12 mouse cellular contexts compared by ENCODE assay signal in the genomic region with DNA sequence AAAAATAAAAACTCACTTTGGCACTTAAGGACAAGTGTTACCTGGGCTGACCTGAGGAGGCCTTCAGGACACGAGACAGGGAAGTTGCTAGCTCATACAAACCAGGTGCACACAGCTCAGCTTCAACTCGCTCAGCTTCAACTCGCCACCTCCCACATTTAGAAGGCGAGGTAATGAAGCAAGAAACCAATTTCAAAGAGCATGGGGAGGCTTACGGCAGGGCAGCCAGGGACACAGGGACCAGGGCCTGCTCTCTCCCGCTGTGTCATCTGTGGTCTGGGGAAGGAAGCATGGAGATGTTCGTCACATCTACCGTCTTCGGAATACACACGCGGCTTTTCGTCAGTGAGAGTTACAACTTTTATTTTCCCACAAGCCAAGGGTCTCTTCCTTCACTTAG.
DNase-seq lines count a peak whose midpoint lies in the region; ATAC-seq and TF ChIP-seq lines count a peak whose summit lies in the region.
"Had no signal": no experiment of that assay in that cellular context is flagged by ENCODE, and none has a peak within 500 bp of the region (broad histone marks: within the 10 kb centered on the region; RNA-seq: fewer than 3 reads in every experiment).

No protein-coding gene starts in this region.

- H3K27ac ChIP-seq in kidney, postnatal 0 days: no peak overlapping the region
- H3K27ac ChIP-seq in CH12.LX (ENCODE audit: insufficient read depth, low read depth): no peak overlapping the region
- H3K27ac ChIP-seq in intestine, embryonic 15.5 days: peak overlapping the region; percentile 41; the same call in 1 of the 2 replicates
- H3K27ac ChIP-seq: embryonic facial prominence, embryonic 15.5 days; heart, embryonic 13.5 days had no signal

- H3K79me2 ChIP-seq in CH12.LX (replicated peaks; ENCODE audit: control insufficient read depth, extremely low read depth, insufficient read depth, poor library complexity, severe bottlenecking): no peaks in the 10 kb centered on the region

- TF ChIP-seq CTCF in kidney, postnatal 0 days (IDR thresholded peaks at IDR 0.05; ENCODE audit: low read depth): no peak
- no peak for TF ChIP-seq CTCF in CH12.LX (conservative IDR thresholded peaks at IDR 0.05 in 1 of 2, IDR thresholded peaks at IDR 0.05 in 1 of 2; ENCODE audit: low read depth in 2 of 2, low read length in 2 of 2)

- 53% methylated on average over 12 of the region's 12 CpGs for WGBS in kidney, postnatal 0 days
- WGBS in intestine, embryonic 15.5 days: 54% methylated on average over 12 of the region's 12 CpGs

- H3K4me2 ChIP-seq in kidney, postnatal 0 days (ENCODE audit: low read length): no peak overlapping the region
- peak overlapping the region; percentile 62 for H3K4me2 ChIP-seq in CH12.LX (ENCODE audit: insufficient read depth, low read depth, poor library complexity, severe bottlenecking)
- 0 out of 2 replicates have a peak overlapping the region, but pooled peaks have one; percentile 15 for H3K4me2 ChIP-seq in intestine, embryonic 15.5 days (replicated peaks)
- H3K4me2 ChIP-seq: embryonic facial prominence, embryonic 15.5 days; heart, embryonic 13.5 days had no signal

- TF ChIP-seq RAD21 in CH12.LX (IDR thresholded peaks at IDR 0.05; ENCODE audit: low read depth, low read length): no peak

- DNase-seq in kidney, postnatal 0 days (ENCODE audit: low spot score): peak; percentile 24
- DNase-seq in kidney, adult 11 months: no peak
- DNase-seq in A20 (ENCODE audit: low read depth, low spot score) (peak; percentile 84), CH12.LX (ENCODE audit: extremely low read depth) (peak; percentile 56)
- DNase-seq in ovary, postnatal 36 days (ENCODE audit: low spot score): no peak
- DNase-seq in right cerebral cortex, adult 18-20 months: no peak
- DNase-seq: cerebellum, adult 11-12 months; gastrocnemius, postnatal 14 days; thymus, postnatal 14 days had no signal

- in situ Hi-C loops in CH12.LX (cut with MboI; ENCODE audit: low pct_ligation_motif_present, low pct_unique_long_range_greater_than_20kb, low sequenced_read_pairs): no loop called here

- H3K4me1 ChIP-seq in kidney, postnatal 0 days (replicated peaks; ENCODE audit: insufficient read depth, low read length): peaks cover 6% of the 10 kb centered on the region
- H3K4me1 ChIP-seq in CH12.LX (ENCODE audit: control insufficient read depth in 1 of 2, insufficient read depth in 2 of 2): peaks cover 10 to 58% of the 10 kb centered on the region in 2 experiments
- peaks cover 11% of the 10 kb centered on the region; the same call in 1 of the 2 replicates for H3K4me1 ChIP-seq in intestine, embryonic 15.5 days (replicated peaks)

- H3K36me3 ChIP-seq in kidney, postnatal 0 days (ENCODE audit: insufficient read depth, low read length): no peaks in the 10 kb centered on the region
- no peaks in the 10 kb centered on the region for H3K36me3 ChIP-seq in CH12.LX (replicated peaks in 1 of 2; ENCODE audit: control insufficient read depth in 1 of 2, insufficient read depth in 1 of 2, low read length in 1 of 2)
- H3K36me3 ChIP-seq in intestine, embryonic 15.5 days: no peaks in the 10 kb centered on the region
- H3K36me3 ChIP-seq: embryonic facial prominence, embryonic 15.5 days; heart, embryonic 13.5 days had no signal

- dilution Hi-C loops in CH12.LX (cut with MboI; ENCODE audit: extremely low pct_ligation_motif_present, extremely low pct_unique_long_range_greater_than_20kb, low sequenced_read_pairs): no loop called here

- no peak for TF ChIP-seq POLR2A in CH12.LX (IDR thresholded peaks at IDR 0.05; ENCODE audit: low read depth, low read length)

- H3K27me3 ChIP-seq in kidney, postnatal 0 days (ENCODE audit: insufficient read depth, low read length): no peaks in the 10 kb centered on the region
- H3K27me3 ChIP-seq in CH12.LX (replicated peaks): no peaks in the 10 kb centered on the region
- no peaks in the 10 kb centered on the region for H3K27me3 ChIP-seq in intestine, embryonic 15.5 days (replicated peaks)
- H3K27me3 ChIP-seq: embryonic facial prominence, embryonic 15.5 days; heart, embryonic 13.5 days had no signal

- no peak; the same call in 1 of the 2 replicates for TF ChIP-seq EP300 in CH12.LX (IDR thresholded peaks at IDR 0.05; ENCODE audit: low read length)

- H3K4me3 ChIP-seq in kidney, postnatal 0 days (replicated peaks; ENCODE audit: low read depth, low read length): no peak overlapping the region
- H3K4me3 ChIP-seq in CH12.LX (replicated peaks in 1 of 3; ENCODE audit: low read depth in 2 of 3, low read length in 2 of 3, poor library complexity in 1 of 3): peak overlapping the region in 1 of 3 experiments; percentile 29
- no peak overlapping the region for H3K4me3 ChIP-seq in intestine, embryonic 15.5 days (replicated peaks)
- H3K4me3 ChIP-seq: embryonic facial prominence, embryonic 15.5 days; heart, embryonic 13.5 days had no signal

- ATAC-seq in kidney, postnatal 0 days (replicated peaks; ENCODE audit: low FRiP score, low read depth): 0 out of 2 replicates have a peak, but pooled peaks have one; percentile 45
- no peak for ATAC-seq in intestine, embryonic 15.5 days

- H3K9ac ChIP-seq in kidney, postnatal 0 days (ENCODE audit: low read depth, low read length): no peak overlapping the region
- no peak overlapping the region for H3K9ac ChIP-seq in CH12.LX (ENCODE audit: insufficient read depth, low read depth)
- no peak overlapping the region for H3K9ac ChIP-seq in intestine, embryonic 15.5 days
- H3K9ac ChIP-seq: embryonic facial prominence, embryonic 15.5 days; heart, embryonic 13.5 days had no signal

- no peaks in the 10 kb centered on the region for H3K9me3 ChIP-seq in kidney, postnatal 0 days (replicated peaks; ENCODE audit: low read length)
- no peaks in the 10 kb centered on the region for H3K9me3 ChIP-seq in CH12.LX (replicated peaks; ENCODE audit: low read length)
- no peaks in the 10 kb centered on the region for H3K9me3 ChIP-seq in intestine, embryonic 15.5 days
- H3K9me3 ChIP-seq: embryonic facial prominence, embryonic 15.5 days; heart, embryonic 13.5 days had no signal

TF ChIP-seq in CH12.LX, 34 proteins besides CTCF, POLR2A, EP300 and RAD21:
- TF ChIP-seq MXI1 (IDR thresholded peaks at IDR 0.05; ENCODE audit: low read depth, low read length) (0 out of 2 replicates have a peak, but pooled peaks have one; percentile 55), USF2 (conservative IDR thresholded peaks at IDR 0.05; ENCODE audit: low read depth, low read length) (no peak), SIN3A (IDR thresholded peaks at IDR 0.05; ENCODE audit: low read length) (peak; percentile 40; the same call in 1 of the 2 replicates), BHLHE40 (IDR thresholded peaks at IDR 0.05; ENCODE audit: low read depth, low read length) (peak; percentile 30; the same call in 1 of the 2 replicates), MAX (IDR thresholded peaks at IDR 0.05; ENCODE audit: low read length) (0 out of 2 replicates have a peak, but pooled peaks have one; percentile 28), MEF2A (IDR thresholded peaks at IDR 0.05; ENCODE audit: borderline replicate concordance, low read depth, low read length) (no peak), CHD1 (IDR thresholded peaks at IDR 0.05; ENCODE audit: low read depth, low read length) (no peak), PAX5 (IDR thresholded peaks at IDR 0.05; ENCODE audit: low read length) (no peak)

Comparison
In these comparisons a context has a peak if more than half of its experiments do, and no peak if none do; other contexts are left out.
1. DNase-seq: peak in kidney, postnatal 0 days (single experiment), A20 (single experiment) and CH12.LX (single experiment); none in kidney, adult 11 months (single experiment), ovary, postnatal 36 days (single experiment) and right cerebral cortex, adult 18-20 months (single experiment).